Comparison of ENCODE assay signal across 26 mouse cellular contexts in genomic region chr5:24107071-24107739, GRCm38 (mm10). TPM values are rescaled to one million over a fixed set of nuclear protein-coding genes. Genes with fewer than 3 reads are reported as not detected.
A peak's percentile ranks its signal among the peaks of the same experiment; 100 is the strongest.
DNase-seq lines count a peak whose midpoint lies in the region; ATAC-seq lines count a peak whose summit lies in the region.
"Had no signal": no experiment of that assay in that cellular context is flagged by ENCODE, and none has a peak within 500 bp of the region (broad histone marks: within the 10 kb centered on the region; RNA-seq: fewer than 3 reads in every experiment).

No protein-coding gene starts in this region.

- no peak overlapping the region for H3K9ac ChIP-seq in liver, embryonic 12.5 days

- H3K27me3 ChIP-seq in liver, embryonic 12.5 days (replicated peaks), result no peaks in the 10 kb centered on the region
- no peaks in the 10 kb centered on the region for H3K27me3 ChIP-seq in limb, embryonic 10.5 days (ENCODE audit: low read depth, poor library complexity, severe bottlenecking)
- H3K27me3 ChIP-seq: CH12.LX, Patski had no signal

- H3K4me1 ChIP-seq in liver, embryonic 12.5 days, result peaks cover 9% of the 10 kb centered on the region
- no peaks in the 10 kb centered on the region for H3K4me1 ChIP-seq in limb, embryonic 10.5 days

- WGBS in liver, embryonic 12.5 days (ENCODE audit: insufficient replicate concordance), result 82% methylated on average over 7 of the region's 7 CpGs
- WGBS in limb, embryonic 10.5 days, result 92% methylated on average over 7 of the region's 7 CpGs

- H3K9me3 ChIP-seq in liver, embryonic 12.5 days (replicated peaks), result no peaks in the 10 kb centered on the region
- no peaks in the 10 kb centered on the region for H3K9me3 ChIP-seq in limb, embryonic 10.5 days (replicated peaks)
- H3K9me3 ChIP-seq: G1E had no signal

- H3K4me3 ChIP-seq in liver, embryonic 12.5 days, result no peak overlapping the region
- H3K4me3 ChIP-seq in limb, embryonic 10.5 days, result no peak overlapping the region

- no peak overlapping the region for H3K27ac ChIP-seq in liver, embryonic 12.5 days
- no peak overlapping the region for H3K27ac ChIP-seq in limb, embryonic 10.5 days

- no peak overlapping the region for H3K4me2 ChIP-seq in liver, embryonic 12.5 days

- DNase-seq in ES-CJ7 (ENCODE audit: low read depth, low spot score) (peak; percentile 55), R1 (ENCODE audit: low read depth, low spot score) (peak; percentile 91), ZHBTc4 (ENCODE audit: low read depth, low spot score) (peak; percentile 51), MN1 (ENCODE audit: low spot score) (no peak)
- DNase-seq in left cerebral cortex, postnatal 14 days (ENCODE audit: low spot score in 2 of 2), result no peak
- DNase-seq in limb, embryonic 10.5 days (ENCODE audit: low spot score), result no peak
- DNase-seq: adrenal gland, adult 2 months; adrenal gland, adult 8-10 months; adrenal gland, postnatal 10 days; adrenal gland, postnatal 14 days; adrenal gland, postnatal 25 days; adrenal gland, postnatal 36 days; B cell, adult 2 months; cerebellum, adult 11 months; cerebellum, adult 11-12 months; cerebellum, adult 18-20 months; cerebellum, adult 2 months; cerebellum, adult 8-10 months; cerebellum, adult 9-10 months had no signal

- intact Hi-C loops in left cerebral cortex, postnatal 14 days (cut with DNase I), result no loop called here

- peaks cover 12% of the 10 kb centered on the region; the same call in 1 of the 2 replicates for H3K36me3 ChIP-seq in liver, embryonic 12.5 days
- H3K36me3 ChIP-seq in limb, embryonic 10.5 days, result peaks cover 21% of the 10 kb centered on the region

- 0 out of 2 replicates have a peak, but pooled peaks have one; percentile 31 for ATAC-seq in erythroblast, adult 5-6 weeks (replicated peaks; ENCODE audit: low FRiP score, poor library complexity, severe bottlenecking)
- no peak for ATAC-seq in liver, embryonic 12.5 days
- ATAC-seq: activated CD4-positive, CD25-positive, alpha-beta regulatory T cell, adult 4 months; CD4-positive, CD25-positive, alpha-beta regulatory T cell, adult 4 months; Patski had no signal

RNA-seq across cellular contexts. Expression of gene Klhl7, which starts 6.8 kb away (rescaled TPM):
- total RNA-seq in erythroblast, adult 5-6 weeks (2015; ENCODE audit: low replicate concordance), result 129 and 174 TPM in 2 replicates
- 149 and 157 TPM in 2 replicates for total RNA-seq in erythroblast, adult 5-6 weeks (2017; ENCODE audit: low replicate concordance)
- total RNA-seq in left cerebral cortex, postnatal 14 days (2021), result 100 to 1,000 TPM in 1 of 2 experiments, 10 to 100 TPM in 1; 96.8 to 102 TPM
- polyA plus RNA-seq in liver, embryonic 12.5 days (2016; fragmentation: Nextera tagmentation; extraction: Ambion mirVana), result 25.7 and 27.9 TPM in 2 replicates
- polyA plus RNA-seq in limb, embryonic 10.5 days (2016; fragmentation: Nextera tagmentation; extraction: Ambion mirVana), result 46.8 and 51.1 TPM in 2 replicates

RNA-seq across cellular contexts. Expression of gene Nupl2, which starts 57.6 kb away (rescaled TPM):
- total RNA-seq in erythroblast, adult 5-6 weeks (2015; ENCODE audit: low replicate concordance), result 8.6 and 17.1 TPM in 2 replicates
- 12.0 and 14.2 TPM in 2 replicates for total RNA-seq in erythroblast, adult 5-6 weeks (2017; ENCODE audit: low replicate concordance)
- 10 to 100 TPM in 1 of 2 experiments, 1 to 10 TPM in 1; 9.4 to 10.3 TPM for total RNA-seq in left cerebral cortex, postnatal 14 days (2021)
- polyA plus RNA-seq in liver, embryonic 12.5 days (2016; fragmentation: Nextera tagmentation; extraction: Ambion mirVana), result 13.2 and 13.8 TPM in 2 replicates
- 20.2 and 22.0 TPM in 2 replicates for polyA plus RNA-seq in limb, embryonic 10.5 days (2016; fragmentation: Nextera tagmentation; extraction: Ambion mirVana)

Comparison
In these comparisons a context has a peak if more than half of its experiments do, and no peak if none do; other contexts are left out.
1. DNase-seq: peak in ES-CJ7 (single experiment), R1 (single experiment) and ZHBTc4 (single experiment); none in MN1 (single experiment), left cerebral cortex, postnatal 14 days (0 of 2) and limb, embryonic 10.5 days (single experiment).